Mouse (Mus musculus) MEL (cell line): ENCODE results near the gene Pcbp4. TPM values are rescaled to one million over a fixed set of nuclear protein-coding genes. Genes with fewer than 3 reads are reported as not detected.
A peak's percentile ranks its signal among the peaks of the same experiment; 100 is the strongest.

Experiments
- DNase-seq: peaks from one replicate; pipeline ENCODE4 v3.0.0; 2011; ENCODE audit warnings: low read depth, low spot score
- H3K27ac ChIP-seq: 2 replicates; pipeline ENCODE4 v1.5.1; 2012; ENCODE audit warnings: low read depth, mild to moderate bottlenecking, control low read depth, low read length, moderate library complexity; ENCODE audit not compliant: control insufficient read depth
- H3K27me3 ChIP-seq, 2 experiments: fragments of 150-350 bp in 1 of 2; sonication (generic) in 1 of 2; 2 replicates each; pipeline ENCODE4 v1.6.1; 2012; ENCODE audit warnings: low read length in 2 of 2, mild to moderate bottlenecking in 2 of 2, improper control_type of control experiment in 1 of 2, moderate library complexity in 1 of 2; ENCODE audit not compliant: insufficient read depth in 2 of 2, control insufficient read depth in 1 of 2
- H3K36me3 ChIP-seq, 2 experiments: 2 replicates each; pipeline ENCODE4 v1.6.1; 2012 to 2014; ENCODE audit warnings: low read length in 2 of 2, improper control_type of control experiment in 1 of 2, inconsistent platforms in 1 of 2, mild to moderate bottlenecking in 1 of 2; ENCODE audit not compliant: insufficient read depth in 2 of 2, control insufficient read depth in 1 of 2
- H3K4me1 ChIP-seq, 2 experiments: fragments of 150-350 bp in 1 of 2; sonication (generic) in 1 of 2; 2 replicates each; pipeline ENCODE4 v1.6.1; 2012; ENCODE audit warnings: low read length in 2 of 2, improper control_type of control experiment in 1 of 2, mild to moderate bottlenecking in 1 of 2; ENCODE audit not compliant: insufficient read depth in 2 of 2, control insufficient read depth in 1 of 2
- H3K4me3 ChIP-seq, 2 experiments: fragments of 150-350 bp in 1 of 2; sonication (generic) in 1 of 2; 2 replicates each; pipeline ENCODE4 v1.5.1; 2012; ENCODE audit warnings: low read depth in 2 of 2, low read length in 2 of 2, mild to moderate bottlenecking in 2 of 2, moderate library complexity in 2 of 2, control low read depth in 1 of 2, improper control_type of control experiment in 1 of 2; ENCODE audit not compliant: control insufficient read depth in 1 of 2, insufficient read depth in 1 of 2
- H3K79me2 ChIP-seq: 2 replicates; pipeline ENCODE4 v1.6.1; 2012; ENCODE audit warnings: mild to moderate bottlenecking, low read length, moderate library complexity; ENCODE audit not compliant: control insufficient read depth, poor library complexity, insufficient read depth
- H3K9ac ChIP-seq: 2 replicates; pipeline ENCODE4 v1.6.1; 2012; ENCODE audit warnings: low read depth, mild to moderate bottlenecking, control low read depth, low read length, moderate library complexity; ENCODE audit not compliant: control insufficient read depth, poor library complexity, severe bottlenecking
- H3K9me3 ChIP-seq: fragments of 150-350 bp; sonication (generic); replicated peaks from 2 replicates; pipeline ENCODE4 v1.6.1; 2012; ENCODE audit warnings: mild to moderate bottlenecking, low read length, improper control_type of control experiment, moderate library complexity; ENCODE audit not compliant: insufficient read depth
- BHLHE40 ChIP-seq: IDR thresholded peaks from 2 replicates; pipeline ENCODE4 v1.6.1; 2012; ENCODE audit warnings: low read depth, mild to moderate bottlenecking, inconsistent platforms, low read length, improper control_type of control experiment, borderline replicate concordance
- CHD1 ChIP-seq: IDR thresholded peaks from 2 replicates; pipeline ENCODE4 v1.6.1; 2012; ENCODE audit warnings: low read depth, mild to moderate bottlenecking, inconsistent platforms, low read length, improper control_type of control experiment
- CHD2 ChIP-seq: IDR thresholded peaks from 2 replicates; pipeline ENCODE4 v1.6.1; 2011; ENCODE audit warnings: low read length, improper control_type of control experiment
- CTCF ChIP-seq, 3 experiments: IDR thresholded peaks in 2 of 3; conservative IDR thresholded peaks in 1 of 3; 2 replicates each; pipeline ENCODE4 v1.5.1; 2011 to 2012; ENCODE audit warnings: low read length in 3 of 3, low read depth in 2 of 3, mild to moderate bottlenecking in 2 of 3, improper control_type of control experiment in 1 of 3, inconsistent platforms in 1 of 3, mixed read lengths in 1 of 3, moderate library complexity in 1 of 3; ENCODE audit not compliant: control insufficient read depth in 1 of 3, insufficient read depth in 1 of 3, poor library complexity in 1 of 3, severe bottlenecking in 1 of 3
- ELF1 ChIP-seq: IDR thresholded peaks from 2 replicates; pipeline ENCODE4 v1.6.1; 2014; ENCODE audit warnings: low read depth, mild to moderate bottlenecking, inconsistent platforms, low read length, improper control_type of control experiment, moderate library complexity
- EP300 ChIP-seq, 2 experiments: IDR thresholded peaks; 2 replicates each; pipeline ENCODE4 v1.6.1; 2011; ENCODE audit warnings: improper control_type of control experiment in 2 of 2, low read length in 2 of 2, low read depth in 1 of 2, mild to moderate bottlenecking in 1 of 2
- ETS1 ChIP-seq: IDR thresholded peaks from 2 replicates; pipeline ENCODE4 v1.6.1; 2012; ENCODE audit warnings: low read depth, mild to moderate bottlenecking, inconsistent platforms, low read length, improper control_type of control experiment, moderate library complexity
- GABPA ChIP-seq: IDR thresholded peaks from 2 replicates; pipeline ENCODE4 v1.6.1; 2012; ENCODE audit warnings: low read depth, mild to moderate bottlenecking, inconsistent platforms, low read length, improper control_type of control experiment, moderate library complexity
- GATA1 ChIP-seq: IDR thresholded peaks from 2 replicates; pipeline ENCODE4 v1.6.1; 2011; ENCODE audit warnings: low read depth, low read length, improper control_type of control experiment
- HCFC1 ChIP-seq: IDR thresholded peaks from 2 replicates; pipeline ENCODE4 v1.6.1; 2012; ENCODE audit warnings: low read depth, mild to moderate bottlenecking, inconsistent platforms, low read length, improper control_type of control experiment, moderate library complexity
- JUND ChIP-seq: IDR thresholded peaks from 2 replicates; pipeline ENCODE4 v1.6.1; 2011; ENCODE audit warnings: low read depth, mild to moderate bottlenecking, improper control_type of control experiment, low read length
- KAT2A ChIP-seq: conservative IDR thresholded peaks from 2 replicates; pipeline ENCODE4 v1.6.1; 2012; ENCODE audit warnings: low read depth, low read length, improper control_type of control experiment, inconsistent platforms
- MAX ChIP-seq: IDR thresholded peaks from 2 replicates; pipeline ENCODE4 v1.6.1; 2011; ENCODE audit warnings: low read length, improper control_type of control experiment
- MAZ ChIP-seq: IDR thresholded peaks from 2 replicates; pipeline ENCODE4 v1.6.1; 2012; ENCODE audit warnings: low read depth, mild to moderate bottlenecking, inconsistent platforms, low read length, improper control_type of control experiment
- MEF2A ChIP-seq: IDR thresholded peaks from 2 replicates; pipeline ENCODE4 v1.6.1; 2014; ENCODE audit warnings: low read depth, mild to moderate bottlenecking, inconsistent platforms, low read length, improper control_type of control experiment; ENCODE audit not compliant: poor library complexity, insufficient replicate concordance, severe bottlenecking; ENCODE audit errors: extremely low read depth
- MYC ChIP-seq: IDR thresholded peaks from 2 replicates; pipeline ENCODE4 v1.6.1; 2011; ENCODE audit warnings: low read depth, mild to moderate bottlenecking, low read length, improper control_type of control experiment, moderate library complexity
- NRF1 ChIP-seq: IDR thresholded peaks from 2 replicates; pipeline ENCODE4 v1.6.1; 2014; ENCODE audit warnings: low read depth, mild to moderate bottlenecking, inconsistent platforms, low read length, improper control_type of control experiment, moderate library complexity; ENCODE audit not compliant: poor library complexity, insufficient read depth, severe bottlenecking
- POLR2AphosphoS2 ChIP-seq: IDR thresholded peaks from 2 replicates; pipeline ENCODE4 v1.6.1; 2011; ENCODE audit warnings: low read length, improper control_type of control experiment
- POLR2AphosphoS5 ChIP-seq: IDR thresholded peaks from 2 replicates; pipeline ENCODE4 v1.6.1; 2012; ENCODE audit warnings: low read depth, borderline replicate concordance, mild to moderate bottlenecking, inconsistent platforms, low read length, moderate library complexity, mixed read lengths
- RAD21 ChIP-seq: IDR thresholded peaks from 2 replicates; pipeline ENCODE4 v1.6.1; 2011; ENCODE audit warnings: mild to moderate bottlenecking, low read depth, low read length, improper control_type of control experiment
- RCOR1 ChIP-seq: IDR thresholded peaks from 2 replicates; pipeline ENCODE4 v1.6.1; 2012; ENCODE audit warnings: low read depth, mild to moderate bottlenecking, inconsistent platforms, low read length, improper control_type of control experiment
- SIN3A ChIP-seq: IDR thresholded peaks from 2 replicates; pipeline ENCODE4 v1.6.1; 2012; ENCODE audit warnings: low read length, improper control_type of control experiment, inconsistent platforms
- SMC3 ChIP-seq: IDR thresholded peaks from 2 replicates; pipeline ENCODE4 v1.6.1; 2011; ENCODE audit warnings: low read depth, low read length, improper control_type of control experiment
- TAL1 ChIP-seq: IDR thresholded peaks from 2 replicates; pipeline ENCODE4 v1.6.1; 2012; ENCODE audit warnings: mild to moderate bottlenecking, inconsistent platforms, low read length, moderate library complexity, mixed read lengths
- TBP ChIP-seq: IDR thresholded peaks from 2 replicates; pipeline ENCODE4 v1.8.0; 2011; ENCODE audit warnings: low read depth, low read length, improper control_type of control experiment
- TCF12 ChIP-seq: IDR thresholded peaks from 2 replicates; pipeline ENCODE4 v1.6.1; 2014; ENCODE audit warnings: low read depth, mild to moderate bottlenecking, inconsistent platforms, low read length, improper control_type of control experiment, moderate library complexity
- UBTF ChIP-seq: IDR thresholded peaks from 2 replicates; pipeline ENCODE4 v1.6.1; 2012; ENCODE audit warnings: low read depth, mild to moderate bottlenecking, inconsistent platforms, low read length, improper control_type of control experiment, moderate library complexity, borderline replicate concordance; ENCODE audit not compliant: insufficient read depth
- ZC3H11A ChIP-seq: IDR thresholded peaks from 2 replicates; pipeline ENCODE4 v1.6.1; 2012; ENCODE audit warnings: low read depth, mild to moderate bottlenecking, inconsistent platforms, low read length, improper control_type of control experiment
- ZKSCAN1 ChIP-seq: IDR thresholded peaks from 2 replicates; pipeline ENCODE4 v1.6.1; 2012; ENCODE audit warnings: low read depth, mild to moderate bottlenecking, inconsistent platforms, low read length, improper control_type of control experiment, moderate library complexity
- ZMIZ1 ChIP-seq: IDR thresholded peaks from 2 replicates; pipeline ENCODE4 v1.6.1; 2012; ENCODE audit warnings: low read depth, mild to moderate bottlenecking, inconsistent platforms, low read length, improper control_type of control experiment, moderate library complexity
- polyA plus RNA-seq, 2 experiments: library from polyadenylated mRNA; stranded (reverse) in 1 of 2; unstranded in 1 of 2; fragments of >175 nt in 1 of 2; fragments of >200 nt in 1 of 2; gene quantifications; 2 replicates each; pipeline versions ENCODE4 v1.2.1 to v1.2.4; 2012; ENCODE audit warnings: low replicate concordance in 2 of 2, low read depth in 1 of 2; ENCODE audit not compliant: insufficient read length in 2 of 2, insufficient read depth in 1 of 2, missing spikeins in 1 of 2
- total RNA-seq: library from RNA; depleted of rRNA; stranded (reverse); fragments of 300-350 nt; gene quantifications from 2 replicates; pipeline ENCODE4 v1.2.3, GENCODE M21; 2012

Pcbp4 gene
- total and polyA plus RNA-seq, 3 experiments = 7.7 to 36.6 TPM; not detected in 1

GRCm38 (mm10) chr9:106444836-106445235 is 8.3 kb upstream of the Pcbp4 start:
- Histone ChIP-seq H3K4me3 (no peak overlapping the region), H3K27me3 (no peaks in the 10 kb centered on the region), H3K4me1 (peaks cover 0 to 8% of the 10 kb centered on the region in 2 experiments; a peak in 1 of 4 replicates), H3K79me2 (peaks cover 3% of the 10 kb centered on the region; the same call in 1 of the 2 replicates), H3K9me3 (no peaks in the 10 kb centered on the region), H3K36me3 (peaks cover 0 to 2% of the 10 kb centered on the region in 2 experiments; a peak in 2 of 4 replicates), H3K9ac (no peak overlapping the region), H3K27ac (no peak overlapping the region)
- no peak for TF ChIP-seq MYC
- no peak for TF ChIP-seq MAX
- no peak for TF ChIP-seq BHLHE40
- TF ChIP-seq TAL1 = no peak
- TF ChIP-seq POLR2AphosphoS5 = no peak
- TF ChIP-seq CTCF (IDR thresholded peaks at IDR 0.05 in 2 of 3, conservative IDR thresholded peaks at IDR 0.05 in 1 of 3; ENCODE audit: control insufficient read depth in 1 of 3, insufficient read depth in 1 of 3, low read depth in 2 of 3, low read length in 3 of 3, poor library complexity in 1 of 3, severe bottlenecking in 1 of 3) = no peak
- TF ChIP-seq ZC3H11A = no peak
- no peak for TF ChIP-seq CHD2
- TF ChIP-seq ETS1 = no peak
- no peak for TF ChIP-seq SIN3A
- no peak for TF ChIP-seq CHD1
- TF ChIP-seq EP300 (IDR thresholded peaks at IDR 0.05; ENCODE audit: low read depth in 1 of 2, low read length in 2 of 2) = no peak
- DNase-seq = no peak

- 0 out of 2 replicates have a peak within 1 kb of the TSS, but pooled peaks have one; percentile 20 for H3K27ac ChIP-seq
- peaks cover 0 to 2% of the 10 kb centered on the region in 2 experiments; a peak in 2 of 4 replicates for H3K36me3 ChIP-seq
- peak; percentile 91 for DNase-seq
- TF ChIP-seq MAX = peak; percentile 95
- TF ChIP-seq RCOR1 = no peak
- no peak for TF ChIP-seq JUND
- no peak for TF ChIP-seq GABPA
- TF ChIP-seq MYC = peak; percentile 91
- no peak for TF ChIP-seq TAL1
- TF ChIP-seq GATA1 = no peak
- TF ChIP-seq POLR2AphosphoS2 = no peak
- TF ChIP-seq ZMIZ1 = no peak
- TF ChIP-seq BHLHE40 = peak; percentile 50; the same call in 1 of the 2 replicates
- no peak for TF ChIP-seq MAZ
- peak; percentile 90 for TF ChIP-seq SIN3A
- TF ChIP-seq TBP = peak; percentile 38; the same call in 1 of the 2 replicates
- TF ChIP-seq ELF1 = no peak
- no peak for TF ChIP-seq UBTF
- TF ChIP-seq TCF12 = 0 out of 2 replicates have a peak, but pooled peaks have one; percentile 7
- no peak for TF ChIP-seq RAD21
- TF ChIP-seq SMC3 = no peak
- TF ChIP-seq ZKSCAN1 = no peak
- no peak for TF ChIP-seq KAT2A
- TF ChIP-seq EP300 (IDR thresholded peaks at IDR 0.05; ENCODE audit: low read depth in 1 of 2, low read length in 2 of 2) = no peak
- TF ChIP-seq NRF1 = peak; percentile 76
- TF ChIP-seq POLR2AphosphoS5 = no peak
- TF ChIP-seq ZC3H11A = no peak
- TF ChIP-seq CHD1 = no peak
- TF ChIP-seq MEF2A = no peak
- TF ChIP-seq HCFC1 = peak; percentile 49
Observed at GRCm38 (mm10) chr9:106447348-106447747, 5.7 kb upstream of the Pcbp4 start, which contains the start of the genes Abhd14b and Abhd14a. TSS of gene Abhd14b (plus strand) at chr9:106447459. TSS of gene Abhd14a (minus strand) at chr9:106447678.

More at GRCm38 (mm10) chr9:106447348-106447747, 5.7 kb upstream of the Pcbp4 start, which contains the start of the genes Abhd14b and Abhd14a:
- Histone ChIP-seq H3K4me1 (peaks cover 0 to 8% of the 10 kb centered on the region in 2 experiments; a peak in 1 of 4 replicates), H3K9me3 (no peaks in the 10 kb centered on the region), H3K27me3 (no peaks in the 10 kb centered on the region), H3K79me2 (peaks cover 3% of the 10 kb centered on the region; the same call in 1 of the 2 replicates), H3K9ac (peak within 1 kb of the TSS; percentile 83), H3K4me3 (peak within 1 kb of the TSS; percentile 70 to 96)
